Mouse (Mus musculus): ENCODE results near the gene Hnrnpa0.

Gene Hnrnpa0

DNA sequence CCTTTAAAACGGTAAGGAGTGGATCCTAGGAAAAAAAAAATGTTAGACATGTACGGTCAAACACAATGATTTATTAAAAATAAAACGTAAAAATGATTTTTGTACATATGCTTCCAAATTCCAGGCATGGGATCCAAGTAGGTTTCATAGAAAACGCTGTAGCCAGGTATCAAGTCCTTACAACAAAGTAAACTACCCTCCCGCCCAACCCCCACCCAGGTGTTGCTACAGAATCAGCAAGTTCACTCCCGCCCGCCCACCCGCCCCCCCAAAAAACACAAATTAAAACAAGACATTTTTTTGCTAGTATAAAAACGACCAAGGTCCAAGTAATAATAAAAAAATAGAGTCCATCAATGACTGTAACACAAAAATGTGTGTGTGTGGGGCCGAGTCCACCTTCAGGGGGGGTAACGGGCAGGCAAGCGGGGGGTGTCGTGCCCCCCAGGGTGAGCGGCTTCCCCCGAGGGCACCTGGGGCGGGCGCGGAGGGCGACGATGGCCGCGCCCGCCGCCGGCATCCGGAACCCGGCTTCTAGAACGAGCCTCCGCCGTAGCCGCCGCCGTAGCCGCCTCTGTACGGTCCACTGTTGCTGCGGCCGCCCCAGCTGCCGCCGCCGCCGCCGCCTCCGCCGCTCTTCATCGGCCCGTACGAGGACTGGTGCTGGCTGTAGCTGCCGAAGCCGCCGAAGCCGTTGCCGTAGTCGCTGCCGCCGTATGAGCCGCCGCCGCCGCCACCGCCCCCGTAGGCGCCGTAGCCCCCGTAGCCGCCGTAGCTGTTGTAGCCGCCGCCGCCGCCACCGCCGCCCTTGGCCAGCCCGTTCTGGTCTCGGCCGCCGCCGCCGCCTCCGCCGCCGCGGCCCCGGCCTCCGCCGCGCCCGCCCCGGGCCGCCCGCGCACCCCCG is 1.2 kb downstream of the Hnrnpa0 start:
- peak in 1 of 2 experiments; percentile 46 for DNase-seq

DNA sequence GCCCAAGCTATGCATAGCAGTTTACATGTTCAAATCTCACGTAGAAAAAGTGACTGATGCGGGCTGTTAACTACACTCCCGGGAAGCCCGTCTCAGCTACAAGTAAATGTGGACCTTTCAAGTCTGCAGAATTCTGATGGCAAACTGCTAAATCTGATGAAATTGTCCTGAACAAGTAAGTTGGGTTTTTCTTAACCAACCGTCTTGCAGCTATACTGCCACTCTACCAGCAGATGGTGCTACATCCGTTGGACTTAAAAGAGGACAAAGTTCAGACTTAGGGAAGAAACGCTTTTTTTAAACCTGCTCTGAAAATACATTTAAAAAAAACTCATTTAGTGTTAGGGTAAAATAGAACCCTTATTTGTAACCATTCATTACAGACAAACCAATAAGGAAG is 2.2 kb downstream of the Hnrnpa0 start:
- DNase-seq: peak; percentile 37 to 52

DNA sequence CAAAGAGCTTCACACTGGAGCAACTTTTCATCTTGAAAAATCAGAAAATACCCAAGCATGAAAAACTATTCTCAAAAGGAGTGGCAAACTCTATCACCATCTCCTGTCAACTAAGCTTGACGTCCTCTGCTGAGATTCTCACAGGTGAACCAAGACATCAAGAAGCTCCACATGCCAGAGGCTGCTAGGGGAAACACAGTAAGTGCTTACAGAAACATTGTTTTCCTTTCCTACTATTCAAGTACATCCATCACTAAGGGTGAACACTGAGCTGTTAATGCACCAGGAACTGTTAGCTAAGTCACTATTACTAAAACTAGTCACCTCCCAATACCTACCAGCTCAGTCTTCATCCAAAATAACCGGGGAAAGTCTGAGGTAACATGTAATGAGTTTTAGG is 3.4 kb downstream of the Hnrnpa0 start:
- no peak for DNase-seq

DNA sequence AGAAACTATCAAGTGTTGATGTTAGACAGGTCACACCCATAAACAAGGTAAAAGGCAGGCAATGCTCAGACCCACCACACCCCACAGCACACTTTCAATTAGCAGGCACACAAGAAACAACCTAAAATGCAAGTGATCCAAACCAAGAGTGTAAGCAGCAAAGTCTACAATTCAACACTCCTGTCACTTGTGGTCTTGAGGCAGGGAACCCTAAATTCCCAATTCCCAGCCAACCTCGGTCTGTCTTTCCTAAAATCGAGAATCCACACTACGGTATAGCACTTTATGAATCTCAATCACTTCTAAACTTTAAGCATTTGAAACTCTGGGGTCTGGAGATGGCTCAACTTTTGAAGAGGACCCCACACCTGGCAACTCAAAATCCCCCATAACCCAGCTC is 4.1 kb downstream of the Hnrnpa0 start:
- DNase-seq: no peak

DNA sequence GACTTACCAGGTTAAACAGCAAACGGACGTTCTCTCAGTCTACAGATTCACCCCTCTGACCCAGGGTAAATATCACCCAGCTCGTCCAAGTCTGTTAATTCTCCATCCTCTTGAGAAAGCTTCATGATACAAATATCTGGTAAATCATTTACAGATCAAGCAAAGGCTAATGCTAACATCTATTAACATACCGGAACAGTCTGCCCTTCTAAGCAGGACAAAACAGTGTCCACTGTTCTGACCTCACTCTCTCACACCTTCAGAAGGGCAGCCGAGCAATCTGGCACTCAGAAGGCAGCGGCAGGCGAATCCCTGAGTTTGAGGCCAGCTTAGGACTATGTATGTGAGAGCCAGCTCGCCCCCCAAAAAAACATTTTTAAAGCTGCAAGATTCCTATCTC is 5.0 kb downstream of the Hnrnpa0 start:
- DNase-seq: no peak

DNA sequence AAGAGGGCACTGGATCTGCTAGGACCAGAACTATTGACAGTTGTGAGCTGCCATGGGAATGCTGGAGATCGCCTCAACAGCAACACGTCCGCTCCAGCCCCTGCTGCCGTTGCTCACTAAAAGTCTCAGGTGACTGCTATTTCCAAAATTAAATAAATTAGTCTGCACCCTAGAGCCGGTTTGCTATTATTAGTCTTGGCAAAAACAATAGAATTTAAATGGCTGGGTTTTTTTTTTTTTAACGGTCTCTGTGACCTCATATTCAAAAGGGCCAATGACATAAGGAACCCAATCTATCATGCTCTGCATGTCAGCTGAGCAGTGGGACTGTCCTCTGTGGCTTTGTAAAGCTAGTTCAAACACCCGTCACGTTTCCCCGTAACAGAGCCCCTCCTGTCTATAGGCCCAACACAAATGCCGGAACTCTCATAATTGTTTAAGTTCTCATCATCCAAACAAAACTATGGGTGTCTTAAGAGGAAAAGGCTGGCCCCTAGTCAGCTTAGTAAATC is 5.5 kb downstream of the Hnrnpa0 start:
- no peak for DNase-seq

DNA sequence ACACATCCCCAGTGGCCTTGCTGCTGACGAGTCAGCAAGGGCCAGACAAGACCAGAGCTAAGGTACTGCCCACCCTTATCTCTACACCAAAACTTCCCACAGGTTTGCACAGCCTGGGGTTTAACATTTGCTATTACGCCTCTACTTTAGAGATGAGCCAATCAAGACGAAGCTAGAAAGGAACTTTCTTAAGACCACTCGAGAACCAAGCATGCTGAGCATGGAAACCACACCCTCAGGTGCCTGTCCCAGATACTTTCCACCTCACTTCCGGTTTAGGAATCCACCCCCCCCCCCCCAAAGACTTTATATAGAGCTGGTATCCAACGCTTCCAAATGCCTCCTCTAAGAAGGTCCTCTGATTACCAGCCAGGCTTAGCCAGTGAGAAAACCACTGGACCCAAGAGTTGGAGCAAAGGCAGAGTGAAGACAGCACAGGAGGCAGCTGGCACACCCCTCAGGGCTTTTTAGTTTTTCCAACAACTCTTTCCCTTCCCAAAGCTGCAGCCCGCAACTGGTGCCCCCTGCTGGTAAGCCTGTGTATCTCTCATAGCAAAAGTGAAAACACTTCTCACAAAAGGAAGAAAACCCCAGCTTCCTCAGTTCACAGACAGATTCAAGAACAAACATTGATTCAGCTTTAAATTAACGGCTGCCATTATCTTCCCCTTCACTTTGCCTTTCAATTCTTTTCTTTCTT is 10.9 kb downstream of the Hnrnpa0 start:
- DNase-seq: peak; percentile 62 to 81

DNA sequence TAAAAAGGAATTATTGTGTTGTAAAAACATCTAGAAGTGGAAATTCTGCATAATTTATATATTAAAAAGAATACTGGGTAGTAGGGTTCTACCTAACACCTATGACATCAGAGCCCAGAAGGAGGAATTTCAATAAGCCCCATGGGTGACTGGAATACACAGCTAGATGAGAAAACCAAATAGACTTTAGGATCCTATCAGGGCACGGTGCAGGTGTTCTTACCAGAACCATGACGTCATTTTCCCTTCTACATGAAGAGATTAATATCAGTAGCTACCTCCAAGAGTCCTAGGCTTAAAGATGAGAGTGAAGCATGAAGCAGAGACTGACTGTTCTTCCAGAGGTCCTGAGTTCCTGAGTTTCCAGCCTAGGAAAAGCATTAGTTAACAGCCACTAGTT is 11.6 kb downstream of the Hnrnpa0 start:
- DNase-seq: no peak

DNA sequence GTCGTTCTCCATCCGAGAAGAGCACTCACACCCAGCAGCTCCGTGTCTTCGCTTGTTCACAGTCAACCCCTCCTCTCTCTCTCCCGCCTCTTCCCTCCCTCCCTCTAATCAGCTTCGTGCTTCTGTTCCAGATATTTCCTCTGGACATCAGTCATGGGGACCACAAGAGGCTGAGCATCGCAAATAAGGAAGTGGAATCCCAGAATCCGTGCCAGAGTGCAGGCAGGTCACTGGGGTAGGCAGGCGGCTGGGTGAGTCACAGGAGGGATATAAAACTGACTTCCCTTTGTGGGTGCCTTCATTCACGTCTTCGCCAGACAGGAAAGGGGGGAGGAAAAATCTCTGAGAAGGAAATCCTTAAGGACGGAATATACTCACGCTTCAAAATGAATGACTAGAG is 13.1 kb downstream of the Hnrnpa0 start:
- no peak for DNase-seq

DNA sequence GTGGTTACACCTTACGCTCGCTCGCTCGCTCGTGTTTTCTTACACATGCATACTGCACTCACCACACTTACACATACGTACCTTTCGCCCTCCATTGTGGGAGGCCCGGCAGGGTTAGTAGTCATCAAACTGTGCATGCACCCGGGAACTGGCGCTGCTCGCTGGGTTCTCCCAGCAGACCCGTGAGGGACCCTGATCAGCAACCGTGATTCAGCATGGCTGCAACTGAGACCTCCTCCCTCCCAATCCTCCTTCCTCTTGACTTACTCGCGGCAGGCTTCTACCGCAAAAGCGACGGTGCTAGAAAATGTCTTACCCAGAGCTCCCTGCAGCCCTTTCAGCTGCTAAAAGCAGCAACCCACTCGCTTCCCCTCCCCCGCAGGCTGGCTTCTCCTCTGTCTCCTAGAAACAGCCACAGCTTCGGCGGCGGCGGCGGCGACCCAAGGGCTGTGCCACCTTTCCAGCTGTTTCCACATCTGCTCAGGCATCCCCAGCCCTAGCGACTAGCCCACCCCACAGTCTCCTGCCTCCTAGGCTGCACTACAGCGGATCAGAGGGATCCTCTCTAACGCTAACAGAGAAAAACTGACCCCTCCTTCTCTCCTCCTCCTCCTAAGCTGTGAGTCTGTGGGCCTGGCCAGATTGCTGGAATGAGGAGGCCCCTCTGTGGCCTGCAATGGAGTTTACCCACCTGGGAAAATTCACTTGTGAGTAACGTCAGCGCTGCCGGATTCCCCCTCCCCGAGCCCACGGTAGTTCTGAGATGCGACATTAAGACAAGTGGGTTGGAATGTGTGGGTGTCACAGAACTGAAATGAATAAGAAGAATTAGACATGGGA is 15.1 kb downstream of the Hnrnpa0 start, which contains the start of gene Klhl3:
TSS of gene Klhl3 (minus strand) at position 532 of the 840 bp plus-strand sequence.
- peak; percentile 81 to 85 for DNase-seq

DNA sequence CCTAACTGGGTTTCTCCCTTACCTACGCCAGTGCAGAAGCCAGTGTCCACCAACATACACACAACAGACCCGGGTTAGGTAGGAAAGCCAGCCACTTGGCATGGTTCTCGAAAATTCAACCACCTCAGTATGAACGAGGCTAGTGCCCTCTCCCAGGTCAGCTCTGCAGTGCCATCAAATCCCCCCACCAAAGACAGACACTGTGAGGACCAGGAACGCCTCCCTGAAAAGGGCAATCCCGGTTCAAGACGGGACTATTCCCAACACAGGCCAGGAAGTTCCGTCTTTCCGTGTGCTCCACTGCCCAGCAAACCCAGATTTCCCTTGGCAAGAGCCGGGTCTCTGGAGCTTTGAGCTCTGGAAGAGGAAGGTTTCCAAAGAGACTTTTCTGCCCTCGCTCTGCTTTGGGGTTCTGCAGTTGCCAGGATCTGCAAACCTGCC is 15.7 kb downstream of the Hnrnpa0 start:
- DNase-seq: peak; percentile 42 to 54

DNA sequence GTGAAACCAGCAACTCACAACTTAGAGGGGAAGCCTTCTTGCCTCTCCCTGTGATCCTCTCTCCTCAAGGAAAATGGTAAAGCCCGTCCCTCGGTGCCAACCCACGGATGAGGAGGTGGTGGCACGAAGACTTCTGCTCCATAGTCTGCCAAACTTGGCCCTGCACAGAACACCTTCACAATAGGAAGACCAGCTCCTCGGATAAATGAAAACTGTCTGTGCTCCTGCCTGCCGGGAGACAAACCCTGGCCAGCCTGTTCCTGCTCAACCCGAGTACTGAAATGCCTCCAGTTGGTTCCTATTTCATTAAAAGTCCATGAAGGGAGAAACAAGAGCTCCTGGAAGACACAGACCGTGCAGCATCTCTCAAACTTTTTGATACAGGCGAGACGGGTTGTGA is 16.2 kb downstream of the Hnrnpa0 start:
- DNase-seq: peak in 1 of 2 experiments; percentile 16

DNA sequence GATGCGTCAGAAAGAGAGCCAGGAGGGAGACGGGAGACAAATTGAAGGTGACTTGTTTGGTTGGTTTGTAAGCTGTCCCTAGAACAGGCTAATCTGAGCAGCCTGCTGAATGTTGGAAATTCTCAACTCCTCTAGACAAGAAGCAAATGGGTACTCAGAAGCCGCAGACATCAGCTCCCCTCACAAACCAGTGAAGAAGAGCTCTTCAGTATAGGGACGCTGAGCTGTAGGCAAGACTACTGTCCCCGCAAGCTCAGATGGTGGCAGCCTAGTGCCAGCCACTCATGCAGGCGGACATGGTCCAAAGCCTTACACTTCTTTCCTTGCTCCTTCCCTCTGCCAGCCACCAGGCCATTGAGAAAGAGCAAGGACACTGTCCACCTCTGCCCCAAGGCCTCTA is 17.1 kb downstream of the Hnrnpa0 start:
- peak; percentile 27 to 31 for DNase-seq

DNA sequence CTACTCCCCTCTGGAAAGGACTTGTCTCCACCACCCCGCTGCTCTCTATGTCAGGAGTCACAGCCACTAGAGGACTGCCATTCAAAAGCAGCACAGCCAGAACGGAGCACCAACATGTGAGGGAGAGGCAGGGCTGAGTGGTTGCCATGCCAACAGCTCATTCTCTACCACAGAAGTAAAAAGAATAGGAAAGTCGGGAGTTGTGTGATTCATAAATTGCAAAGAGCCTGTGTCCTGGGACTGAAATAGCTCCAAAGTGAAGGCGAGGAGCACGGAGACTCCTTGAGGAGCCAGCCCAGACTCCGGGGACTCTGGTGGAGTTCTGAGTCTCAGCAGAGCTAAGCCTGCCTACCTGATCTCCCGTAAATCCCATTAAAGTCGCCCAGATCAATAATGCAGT is 37.7 kb downstream of the Hnrnpa0 start:
- no peak for DNase-seq

DNA sequence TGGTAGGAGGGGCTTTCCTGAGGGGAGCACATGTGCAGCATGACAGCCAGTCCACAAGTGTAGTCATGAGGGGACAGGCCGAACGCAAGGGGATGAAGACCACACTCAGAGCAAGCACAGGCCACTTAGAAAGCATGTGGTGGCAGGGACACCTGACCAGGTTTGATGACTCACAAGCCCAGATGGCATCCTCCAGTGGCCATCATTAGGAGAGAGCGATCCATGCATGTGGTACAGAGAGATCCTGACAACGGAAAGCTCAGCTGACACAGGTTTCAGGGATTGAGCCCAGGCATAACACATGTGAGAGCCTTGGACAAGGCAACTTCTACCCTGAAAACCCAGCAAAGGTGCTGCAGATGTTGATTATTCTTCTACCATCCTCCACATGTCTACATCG is 44.0 kb downstream of the Hnrnpa0 start:
- DNase-seq: no peak

DNA sequence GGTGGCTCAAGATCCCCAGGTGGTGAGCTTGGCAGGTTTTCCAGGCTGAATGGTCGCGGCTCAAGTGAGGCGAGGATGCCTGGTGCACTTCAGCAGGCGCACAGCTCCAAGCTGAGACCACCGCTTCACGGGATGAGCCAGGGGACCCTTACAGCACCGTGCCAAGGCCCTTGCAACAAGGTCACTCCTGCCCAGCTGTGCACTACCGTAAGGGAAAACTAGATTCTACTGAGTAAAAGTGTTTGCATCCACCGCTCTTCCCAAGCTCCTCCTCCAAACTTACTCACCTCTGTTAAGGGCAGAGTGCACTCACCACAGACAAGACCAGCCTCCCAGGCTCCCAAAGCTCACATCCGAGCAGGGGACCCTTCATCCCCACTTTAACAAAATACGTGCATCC is 44.8 kb downstream of the Hnrnpa0 start:
- DNase-seq: no peak

DNA sequence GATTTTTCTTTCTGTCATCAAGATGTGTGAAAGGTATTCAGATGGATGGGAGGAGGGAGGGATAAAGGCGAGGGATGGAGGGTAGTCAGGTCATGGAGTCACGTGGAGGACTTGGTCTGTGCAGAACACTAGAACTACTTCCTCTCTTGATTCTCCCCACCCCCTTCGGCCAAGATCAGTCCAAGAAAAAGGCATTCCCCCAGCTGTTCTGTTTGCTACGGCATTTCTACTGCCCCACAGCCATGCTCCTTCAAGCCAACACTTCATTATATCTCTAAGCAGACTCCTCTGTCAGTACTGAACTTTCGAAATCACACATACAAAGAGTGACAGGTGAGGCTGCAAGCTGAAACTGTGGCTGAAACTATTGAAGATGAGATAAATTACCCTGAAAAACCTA is 45.3 kb downstream of the Hnrnpa0 start:
- no peak for DNase-seq

DNA sequence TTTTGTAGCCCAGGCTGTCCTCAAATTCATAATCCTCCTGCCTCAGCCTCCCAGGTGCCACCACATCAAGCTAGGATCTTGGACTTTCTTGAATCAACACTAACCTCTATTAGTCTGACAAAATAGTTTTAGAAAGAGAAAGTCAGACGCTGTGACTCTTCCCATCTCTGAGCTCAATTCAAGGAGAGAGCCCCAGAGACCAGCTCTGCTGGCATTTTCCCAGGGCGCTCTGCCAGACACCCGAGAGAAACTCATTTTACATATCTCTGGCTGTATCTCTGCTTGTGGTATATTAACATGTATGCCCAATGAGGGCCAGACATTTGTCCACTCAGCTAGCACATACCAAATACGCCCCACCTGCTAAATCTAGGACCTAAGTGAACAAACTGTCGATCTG is 50.0 kb downstream of the Hnrnpa0 start:
- DNase-seq: peak in 1 of 2 experiments; percentile 46

Data from cerebellum, postnatal 14 days (tissue).